Mouse (Mus musculus) E14TG2a.4 (cell line): Measurements from ENCODE around the gene Wfs1.

Experiments
- CTCF ChIP-seq: conservative IDR thresholded peaks from 2 replicates; pipeline ENCODE4 v1.5.1; 2014; ENCODE audit warnings: low read length
- NANOG ChIP-seq: IDR thresholded peaks from 2 replicates; pipeline ENCODE4 v1.6.1; 2014; ENCODE audit warnings: borderline replicate concordance, low read length, mixed read lengths
- POU5F1 ChIP-seq: IDR thresholded peaks from 2 replicates; pipeline ENCODE4 v1.6.1; 2014; ENCODE audit warnings: low read length, borderline replicate concordance

- no peak for TF ChIP-seq POU5F1
- TF ChIP-seq CTCF: no peak
- no peak for TF ChIP-seq NANOG
Observed at GRCm38 (mm10) chr5:36979001-36979400, 10.0 kb downstream of the Wfs1 start.
